ENCODE assay signal across 26 mouse cellular contexts in genomic region chr8:95016684-95017083, GRCm38 (mm10). TPM values are rescaled to one million over a fixed set of nuclear protein-coding genes. Genes with fewer than 3 reads are reported as not detected.
DNase-seq lines count a peak whose midpoint lies in the region; ATAC-seq and TF ChIP-seq lines count a peak whose summit lies in the region.
"Had no signal": no experiment of that assay in that cellular context is flagged by ENCODE, and none has a peak within 500 bp of the region (broad histone marks: within the 10 kb centered on the region; RNA-seq: fewer than 3 reads in every experiment).

No protein-coding gene starts in this region.

- H3K27me3 ChIP-seq in forebrain, embryonic 12.5 days: no peaks in the 10 kb centered on the region
- no peaks in the 10 kb centered on the region for H3K27me3 ChIP-seq in forebrain, embryonic 10.5 days (ENCODE audit: poor library complexity, severe bottlenecking)
- no peaks in the 10 kb centered on the region for H3K27me3 ChIP-seq in midbrain, embryonic 12.5 days
- H3K27me3 ChIP-seq in midbrain, embryonic 10.5 days (ENCODE audit: low read depth, poor library complexity, severe bottlenecking): no peaks in the 10 kb centered on the region
- no peaks in the 10 kb centered on the region for H3K27me3 ChIP-seq in hindbrain, postnatal 0 days (ENCODE audit: insufficient read depth, low read length)
- H3K27me3 ChIP-seq: embryonic facial prominence, embryonic 13.5 days; limb, embryonic 13.5 days; liver, embryonic 13.5 days had no signal

- no peak overlapping the region for H3K9ac ChIP-seq in forebrain, embryonic 12.5 days
- H3K9ac ChIP-seq in midbrain, embryonic 12.5 days (replicated peaks): 0 out of 2 replicates have a peak overlapping the region, but pooled peaks have one; percentile 4
- no peak overlapping the region for H3K9ac ChIP-seq in hindbrain, postnatal 0 days (replicated peaks; ENCODE audit: low read length)
- H3K9ac ChIP-seq: embryonic facial prominence, embryonic 13.5 days; limb, embryonic 13.5 days; liver, embryonic 13.5 days; lung, embryonic 14.5 days had no signal

- H3K4me3 ChIP-seq in forebrain, embryonic 12.5 days (replicated peaks): no peak overlapping the region
- no peak overlapping the region for H3K4me3 ChIP-seq in forebrain, embryonic 10.5 days
- no peak overlapping the region for H3K4me3 ChIP-seq in midbrain, embryonic 12.5 days
- no peak overlapping the region for H3K4me3 ChIP-seq in midbrain, embryonic 10.5 days
- no peak overlapping the region for H3K4me3 ChIP-seq in hindbrain, postnatal 0 days (ENCODE audit: low read length)
- no peak overlapping the region for H3K4me3 ChIP-seq in lung, adult 2 months (replicated peaks; ENCODE audit: extremely low read depth, low read depth, low read length)
- H3K4me3 ChIP-seq: embryonic facial prominence, embryonic 13.5 days; erythroblast, embryonic 14.5 days; heart, embryonic 10.5 days; limb, embryonic 13.5 days; liver, embryonic 13.5 days had no signal

- no peak for DNase-seq in forebrain, embryonic 10.5 days (ENCODE audit: extremely low spot score, low spot score)
- no peak for DNase-seq in midbrain, embryonic 10.5 days (ENCODE audit: low spot score)
- no peak for DNase-seq in hindbrain, postnatal 0 days (ENCODE audit: low spot score)
- DNase-seq in B cell, adult 2 months: no peak
- DNase-seq in lung, adult 2 months: no peak
- DNase-seq: adrenal gland, postnatal 14 days; cerebellum, adult 8-10 months; cerebellum, postnatal 36 days; embryo, embryonic 11 days; kidney, adult 9 months; kidney, postnatal 36 days; liver, embryonic 13.5 days; lung, embryonic 14.5 days; lung, postnatal 36 days; retina, postnatal 1 day; right cerebral cortex, postnatal 25 days; spleen, adult 18-20 months had no signal

- H3K36me3 ChIP-seq in forebrain, embryonic 12.5 days (replicated peaks): peaks cover 39% of the 10 kb centered on the region
- H3K36me3 ChIP-seq in forebrain, embryonic 10.5 days (replicated peaks): peaks cover 41% of the 10 kb centered on the region
- peaks cover 40% of the 10 kb centered on the region for H3K36me3 ChIP-seq in midbrain, embryonic 12.5 days
- H3K36me3 ChIP-seq in midbrain, embryonic 10.5 days: peaks cover 49% of the 10 kb centered on the region
- H3K36me3 ChIP-seq in hindbrain, postnatal 0 days (ENCODE audit: insufficient read depth, low read length): peaks cover 24% of the 10 kb centered on the region
- H3K36me3 ChIP-seq: embryonic facial prominence, embryonic 13.5 days; limb, embryonic 13.5 days had no signal

- no peak overlapping the region; the same call in 1 of the 2 replicates for H3K27ac ChIP-seq in forebrain, embryonic 12.5 days
- H3K27ac ChIP-seq in forebrain, embryonic 10.5 days: no peak overlapping the region
- H3K27ac ChIP-seq in midbrain, embryonic 12.5 days (replicated peaks): peak overlapping the region; percentile 54
- H3K27ac ChIP-seq in midbrain, embryonic 10.5 days (replicated peaks): no peak overlapping the region
- no peak overlapping the region for H3K27ac ChIP-seq in hindbrain, postnatal 0 days
- H3K27ac ChIP-seq: embryonic facial prominence, embryonic 13.5 days; heart, embryonic 10.5 days; limb, embryonic 13.5 days; liver, embryonic 13.5 days had no signal

- 72% methylated on average over 4 of the region's 4 CpGs for WGBS in forebrain, embryonic 12.5 days
- 82% methylated on average over 4 of the region's 4 CpGs for WGBS in forebrain, embryonic 10.5 days
- 65% methylated on average over 4 of the region's 4 CpGs for WGBS in midbrain, embryonic 12.5 days
- WGBS in midbrain, embryonic 10.5 days: 69% methylated on average over 4 of the region's 4 CpGs
- 35% methylated on average over 4 of the region's 4 CpGs for WGBS in hindbrain, postnatal 0 days
- WGBS in lung, adult 2 months: 72% methylated on average over 4 of the region's 4 CpGs

- TF ChIP-seq POLR2A in lung, adult 2 months (IDR thresholded peaks at IDR 0.05; ENCODE audit: borderline replicate concordance, extremely low read depth, low read depth, low read length): no peak

- 0 out of 2 replicates have a peak, but pooled peaks have one; percentile 15 for ATAC-seq in forebrain, embryonic 12.5 days (ENCODE audit: low FRiP score)
- no peak for ATAC-seq in midbrain, embryonic 12.5 days (ENCODE audit: low FRiP score, low read depth)
- 0 out of 2 replicates have a peak, but pooled peaks have one; percentile 36 for ATAC-seq in hindbrain, postnatal 0 days
- ATAC-seq: CD4-positive, CD25-positive, alpha-beta regulatory T cell, adult 4 months; intestine, embryonic 16.5 days had no signal

- H3K4me2 ChIP-seq in forebrain, embryonic 12.5 days: no peak overlapping the region
- no peak overlapping the region for H3K4me2 ChIP-seq in midbrain, embryonic 12.5 days (replicated peaks)
- no peak overlapping the region for H3K4me2 ChIP-seq in hindbrain, postnatal 0 days (ENCODE audit: low read depth, low read length)
- H3K4me2 ChIP-seq: embryonic facial prominence, embryonic 13.5 days; limb, embryonic 13.5 days; liver, embryonic 13.5 days; lung, embryonic 14.5 days had no signal

- H3K9me3 ChIP-seq in forebrain, embryonic 12.5 days: no peaks in the 10 kb centered on the region
- H3K9me3 ChIP-seq in forebrain, embryonic 10.5 days: no peaks in the 10 kb centered on the region
- no peaks in the 10 kb centered on the region for H3K9me3 ChIP-seq in midbrain, embryonic 12.5 days
- H3K9me3 ChIP-seq in midbrain, embryonic 10.5 days (replicated peaks): no peaks in the 10 kb centered on the region
- no peaks in the 10 kb centered on the region for H3K9me3 ChIP-seq in hindbrain, postnatal 0 days (ENCODE audit: low read length)
- H3K9me3 ChIP-seq: embryonic facial prominence, embryonic 13.5 days; heart, embryonic 10.5 days; limb, embryonic 13.5 days; liver, embryonic 13.5 days had no signal

- TF ChIP-seq CTCF in hindbrain, postnatal 0 days (IDR thresholded peaks at IDR 0.05; ENCODE audit: low read depth): no peak
- TF ChIP-seq CTCF in lung, adult 2 months (IDR thresholded peaks at IDR 0.05; ENCODE audit: insufficient read depth, low read length): no peak

- peaks cover 3% of the 10 kb centered on the region; the same call in 1 of the 2 replicates for H3K4me1 ChIP-seq in forebrain, embryonic 12.5 days
- H3K4me1 ChIP-seq in forebrain, embryonic 10.5 days: peaks cover 16% of the 10 kb centered on the region
- no peaks in the 10 kb centered on the region for H3K4me1 ChIP-seq in midbrain, embryonic 12.5 days
- peaks cover 13% of the 10 kb centered on the region; the same call in 1 of the 2 replicates for H3K4me1 ChIP-seq in midbrain, embryonic 10.5 days
- no peaks in the 10 kb centered on the region for H3K4me1 ChIP-seq in hindbrain, postnatal 0 days (ENCODE audit: insufficient read depth, low read length)
- H3K4me1 ChIP-seq in lung, adult 2 months (ENCODE audit: control insufficient read depth, insufficient read depth, low read length): no peaks in the 10 kb centered on the region
- H3K4me1 ChIP-seq: embryonic facial prominence, embryonic 13.5 days; limb, embryonic 13.5 days had no signal

RNA-seq across cellular contexts. Expression of gene Adgrg3, which starts 0.8 kb away (rescaled TPM):
- 1.7 and 2.4 TPM in 2 replicates for polyA plus RNA-seq in forebrain, embryonic 12.5 days (2016; fragmentation: Nextera tagmentation; extraction: Ambion mirVana)
- polyA plus RNA-seq in forebrain, embryonic 10.5 days (2016; fragmentation: Nextera tagmentation; extraction: Ambion mirVana): 4.9 and 5.2 TPM in 2 replicates
- polyA plus RNA-seq in midbrain, embryonic 12.5 days (2016; fragmentation: Nextera tagmentation; extraction: Ambion mirVana): 1.7 and 2.7 TPM in 2 replicates
- 3.8 and 3.9 TPM in 2 replicates for polyA plus RNA-seq in midbrain, embryonic 10.5 days (2016; fragmentation: Nextera tagmentation; extraction: Ambion mirVana)
- 1.3 TPM in 2 replicates for total RNA-seq in hindbrain, postnatal 0 days (2014; rRNA removed)
- 0.52 and 0.54 TPM in 2 replicates for polyA plus RNA-seq in hindbrain, postnatal 0 days (2015; fragmentation: Nextera tagmentation; extraction: Ambion mirVana)
- 15.4 and 18.9 TPM in 2 replicates for polyA plus RNA-seq in lung, adult 2 months (2012; rRNA removed)

RNA-seq across cellular contexts. Expression of gene Drc7, which starts 38.2 kb away (rescaled TPM):
- polyA plus RNA-seq in forebrain, embryonic 12.5 days (2016; fragmentation: Nextera tagmentation; extraction: Ambion mirVana): 0.26 and 0.38 TPM in 2 replicates
- polyA plus RNA-seq in forebrain, embryonic 10.5 days (2016; fragmentation: Nextera tagmentation; extraction: Ambion mirVana): 0.18 and 0.24 TPM in 2 replicates
- polyA plus RNA-seq in midbrain, embryonic 12.5 days (2016; fragmentation: Nextera tagmentation; extraction: Ambion mirVana): 0.21 TPM in 1 of 2 replicates, not detected in the other
- polyA plus RNA-seq in midbrain, embryonic 10.5 days (2016; fragmentation: Nextera tagmentation; extraction: Ambion mirVana): 0.11 and 0.14 TPM in 2 replicates
- 2.9 and 3.6 TPM in 2 replicates for total RNA-seq in hindbrain, postnatal 0 days (2014; rRNA removed)
- polyA plus RNA-seq in hindbrain, postnatal 0 days (2015; fragmentation: Nextera tagmentation; extraction: Ambion mirVana): 3.0 and 3.3 TPM in 2 replicates
- 14.0 and 18.5 TPM in 2 replicates for polyA plus RNA-seq in lung, adult 2 months (2012; rRNA removed)
- total RNA-seq: adrenal gland, postnatal 14 days; gastrocnemius, adult 8-10 months had no signal
- polyA plus RNA-seq: CD4-positive, CD25-positive, alpha-beta regulatory T cell, adult 4 months; erythroblast, embryonic 14.5 days; heart, embryonic 10.5 days; limb, embryonic 13.5 days; lung, embryonic 14.5 days had no signal

RNA-seq across cellular contexts. Expression of gene Adgrg1, which starts 42.1 kb away (rescaled TPM):
- 180 and 222 TPM in 2 replicates for polyA plus RNA-seq in forebrain, embryonic 12.5 days (2016; fragmentation: Nextera tagmentation; extraction: Ambion mirVana)
- 94.8 and 107 TPM in 2 replicates for polyA plus RNA-seq in forebrain, embryonic 10.5 days (2016; fragmentation: Nextera tagmentation; extraction: Ambion mirVana)
- polyA plus RNA-seq in midbrain, embryonic 12.5 days (2016; fragmentation: Nextera tagmentation; extraction: Ambion mirVana): 193 and 210 TPM in 2 replicates
- 116 and 163 TPM in 2 replicates for polyA plus RNA-seq in midbrain, embryonic 10.5 days (2016; fragmentation: Nextera tagmentation; extraction: Ambion mirVana)
- total RNA-seq in hindbrain, postnatal 0 days (2014; rRNA removed): 236 and 284 TPM in 2 replicates
- polyA plus RNA-seq in hindbrain, postnatal 0 days (2015; fragmentation: Nextera tagmentation; extraction: Ambion mirVana): 105 TPM in 2 replicates
- polyA plus RNA-seq in lung, adult 2 months (2012; rRNA removed): 192 and 233 TPM in 2 replicates
